In genomic region chr14:22586796-22587195, GRCm38 (mm10) we compare ENCODE assay signal across 12 mouse cellular contexts.
"Had no signal": no experiment of that assay in that cellular context is flagged by ENCODE, and none has a peak within 500 bp of the region (broad histone marks: within the 10 kb centered on the region; RNA-seq: fewer than 3 reads in every experiment).

No protein-coding gene starts in this region.

- H3K36me3 ChIP-seq: limb, embryonic 12.5 days; midbrain, embryonic 15.5 days; neural tube, embryonic 12.5 days had no signal

- ATAC-seq: midbrain, embryonic 15.5 days had no signal

- H3K27ac ChIP-seq: layer of hippocampus, adult 2 months; limb, embryonic 12.5 days; liver, embryonic 14.5 days; midbrain, embryonic 15.5 days; neural tube, embryonic 12.5 days; stomach, postnatal 0 days had no signal

- H3K9me3 ChIP-seq: limb, embryonic 12.5 days; midbrain, embryonic 15.5 days; neural tube, embryonic 12.5 days had no signal

- H3K4me2 ChIP-seq: limb, embryonic 12.5 days; midbrain, embryonic 15.5 days; neural tube, embryonic 12.5 days had no signal

- H3K27me3 ChIP-seq: neural tube, embryonic 12.5 days had no signal

- DNase-seq: kidney, adult 9 months; kidney, postnatal 10 days; kidney, postnatal 4 days; lung, adult 2 months; thymus, adult 18-20 months; thymus, postnatal 14 days had no signal

- H3K9ac ChIP-seq: limb, embryonic 12.5 days; liver, embryonic 14.5 days; midbrain, embryonic 15.5 days; neural tube, embryonic 12.5 days had no signal

- H3K4me1 ChIP-seq: midbrain, embryonic 15.5 days; neural tube, embryonic 12.5 days had no signal

- H3K4me3 ChIP-seq: layer of hippocampus, adult 2 months; limb, embryonic 12.5 days; midbrain, embryonic 15.5 days; neural tube, embryonic 12.5 days had no signal
